Mouse (Mus musculus) lung, postnatal 0 days (tissue): ENCODE results near the gene Vgll4.

Experiments
- CTCF ChIP-seq: IDR thresholded peaks from 2 replicates; pipeline ENCODE4 v1.5.1; 2016; ENCODE audit warnings: antibody characterized with exemption, mild to moderate bottlenecking
- EP300 ChIP-seq: IDR thresholded peaks from 2 replicates; pipeline ENCODE4 v1.6.1; 2016; ENCODE audit warnings: antibody characterized with exemption, mild to moderate bottlenecking, control low read depth

DNA sequence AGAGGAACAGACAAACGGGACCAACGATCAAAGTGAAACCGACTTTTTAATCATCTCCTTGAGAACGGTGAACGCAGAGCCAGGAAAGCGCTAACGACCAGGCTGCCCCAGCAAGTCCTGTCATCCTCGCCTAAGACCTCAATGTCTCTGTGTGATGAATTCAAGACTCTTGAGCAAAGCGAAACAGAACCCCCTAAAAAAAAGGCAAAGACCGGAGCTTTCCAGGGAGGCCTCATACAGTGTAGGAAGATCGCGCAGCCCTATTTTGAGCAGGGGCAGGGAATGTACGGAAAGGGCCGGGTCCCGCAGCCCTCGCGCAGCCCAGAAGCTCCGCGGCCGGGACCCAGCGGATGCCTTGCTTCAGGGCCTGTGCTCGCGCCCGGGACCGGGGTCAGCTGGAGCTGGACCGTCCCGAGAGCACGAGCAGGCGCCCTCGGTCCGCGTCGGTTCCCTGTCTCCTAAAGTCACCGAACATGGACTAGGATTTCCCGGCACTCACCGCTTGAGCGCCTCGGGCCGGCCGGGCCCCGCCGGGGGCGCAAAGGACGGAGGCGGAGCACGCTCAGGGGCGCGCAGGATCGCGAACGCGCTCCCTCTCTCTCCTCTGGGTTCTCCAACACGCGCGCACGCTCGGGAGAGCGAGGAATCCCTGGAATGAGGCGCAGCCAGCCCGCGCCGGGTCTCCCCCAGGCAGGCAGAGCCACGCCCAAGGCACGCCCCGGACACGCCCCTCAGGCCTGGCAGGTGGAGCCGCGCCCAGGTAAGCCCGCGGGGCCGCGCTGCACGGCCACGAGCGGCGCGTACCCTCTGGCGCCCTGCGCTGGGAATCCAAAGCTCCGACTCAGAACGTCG, 1.2 kb downstream of the Vgll4 start:
- no peak for TF ChIP-seq CTCF
- no peak for TF ChIP-seq EP300
